Mouse (Mus musculus) myocyte (in vitro differentiated cells): ENCODE measurements around the gene Cadm2.

ENCODE experiments used
- CEBPB ChIP-seq: IDR thresholded peaks from 2 replicates; pipeline ENCODE4 v1.6.1; 2011; ENCODE audit warnings: mild to moderate bottlenecking, moderate library complexity; ENCODE audit not compliant: poor library complexity, insufficient read depth, severe bottlenecking
- MAX ChIP-seq: IDR thresholded peaks from one replicate; pipeline ENCODE4 v1.6.1; 2011; ENCODE audit warnings: low read depth, mild to moderate bottlenecking, control low read depth
- MYOD1 ChIP-seq, 3 experiments: IDR thresholded peaks; one replicate each; pipeline ENCODE4 v1.6.1; 2011; ENCODE audit warnings: control low read depth in 2 of 3, low read depth in 2 of 3, mild to moderate bottlenecking in 2 of 3, moderate library complexity in 1 of 3; ENCODE audit not compliant: insufficient read length in 2 of 3, control insufficient read depth in 1 of 3
- MYOG ChIP-seq, 3 experiments: IDR thresholded peaks; one replicate each; pipeline ENCODE4 v1.6.1; 2011; ENCODE audit warnings: control low read depth in 2 of 3, low read depth in 2 of 3, mild to moderate bottlenecking in 2 of 3; ENCODE audit not compliant: insufficient read length in 2 of 3, control insufficient read depth in 1 of 3, insufficient read depth in 1 of 3
- POLR2A ChIP-seq: IDR thresholded peaks from one replicate; pipeline ENCODE4 v1.6.1; 2011; ENCODE audit warnings: low read depth, mild to moderate bottlenecking, control low read depth, moderate library complexity; ENCODE audit not compliant: insufficient read length
- REST ChIP-seq: IDR thresholded peaks from one replicate; pipeline ENCODE4 v1.6.1; 2011; ENCODE audit warnings: mild to moderate bottlenecking, control low read depth, moderate library complexity; ENCODE audit not compliant: insufficient read depth, insufficient read length

GRCm38 (mm10) chr16:67121781-67122180, 498.9 kb downstream of the Cadm2 start:
- TF ChIP-seq MYOD1 (IDR thresholded peaks at IDR 0.05; ENCODE audit: control insufficient read depth in 1 of 3, insufficient read length in 2 of 3, low read depth in 2 of 3): no peak
- TF ChIP-seq REST: no peak
- no peak for TF ChIP-seq POLR2A
- TF ChIP-seq MAX: no peak
- no peak for TF ChIP-seq CEBPB
- no peak for TF ChIP-seq MYOG (IDR thresholded peaks at IDR 0.05; ENCODE audit: control insufficient read depth in 1 of 3, insufficient read depth in 1 of 3, insufficient read length in 2 of 3, low read depth in 2 of 3)
